Mouse (Mus musculus) brain, embryonic 14.5 days (tissue): ENCODE results near the gene Eno2.
"Not testable (repeated sequence)": the region's sequence is repeated elsewhere in the genome, so short reads cannot be mapped to it uniquely, and the experiment has no call there.

Experiments
- CTCF ChIP-seq: fragments of 200-500 bp; IDR thresholded peaks from 2 replicates; pipeline ENCODE4 v1.5.1; 2012; ENCODE audit warnings: inconsistent platforms, mild to moderate bottlenecking, moderate library complexity, borderline replicate concordance; ENCODE audit not compliant: insufficient read depth, insufficient read length; ENCODE audit errors: extremely low read depth
- POLR2A ChIP-seq: fragments of 200-500 bp; IDR thresholded peaks from 2 replicates; pipeline ENCODE4 v1.6.1; 2012; ENCODE audit warnings: mild to moderate bottlenecking, inconsistent platforms, borderline replicate concordance; ENCODE audit not compliant: poor library complexity, insufficient read depth, insufficient read length, severe bottlenecking; ENCODE audit errors: extremely low read depth

GRCm38 (mm10) chr6:124802400-124802799, 32.9 kb upstream of the Eno2 start:
- not testable (repeated sequence) for TF ChIP-seq CTCF, POLR2A
